Mouse (Mus musculus) heart, postnatal 0 days (tissue): Measurements from ENCODE around the gene Rgs12. TPM values are rescaled to one million over a fixed set of nuclear protein-coding genes. Genes with fewer than 3 reads are reported as not detected.

Experiments used
- ATAC-seq: fragments of 200-750 bp; cut with Nextera tagmentation; 2 replicates; pipeline ENCODE4 v1.8.0; 2017; ENCODE audit warnings: low read depth, moderate number of reproducible peaks, moderate library complexity; ENCODE audit not compliant: insufficient read depth
- DNase-seq: peaks from one replicate; pipeline ENCODE4 v3.0.0-alpha.2; 2016; ENCODE audit warnings: low spot score
- H3K27ac ChIP-seq: fragments of 300-500 bp; sonication (generic); 2 replicates; pipeline ENCODE4 v1.5.1; 2014; ENCODE audit warnings: low read depth, mild to moderate bottlenecking
- H3K27me3 ChIP-seq: fragments of 300-500 bp; sonication (generic); 2 replicates; pipeline ENCODE4 v1.6.1; 2014; ENCODE audit warnings: low read length, mixed read lengths; ENCODE audit not compliant: control insufficient read depth, insufficient read depth
- H3K36me3 ChIP-seq: fragments of 300-500 bp; sonication (generic); replicated peaks from 2 replicates; pipeline ENCODE4 v1.6.1; 2014; ENCODE audit warnings: low read length, mixed read lengths; ENCODE audit not compliant: control insufficient read depth, insufficient read depth
- H3K4me1 ChIP-seq: fragments of 300-500 bp; sonication (generic); 2 replicates; pipeline ENCODE4 v1.6.1; 2014; ENCODE audit warnings: antibody characterized with exemption; ENCODE audit not compliant: control insufficient read depth, insufficient read depth
- H3K4me2 ChIP-seq: fragments of 300-500 bp; sonication (generic); 2 replicates; pipeline ENCODE4 v1.6.1; 2014; ENCODE audit warnings: low read depth, mild to moderate bottlenecking, low read length, moderate library complexity
- H3K4me3 ChIP-seq: fragments of 300-500 bp; sonication (generic); 2 replicates; pipeline ENCODE4 v1.5.1; 2014; ENCODE audit warnings: low read depth, low read length
- H3K9ac ChIP-seq: fragments of 300-500 bp; sonication (generic); replicated peaks from 2 replicates; pipeline ENCODE4 v1.6.1; 2014; ENCODE audit warnings: low read depth, low read length, mixed read lengths
- H3K9me3 ChIP-seq: fragments of 300-500 bp; sonication (generic); replicated peaks from 2 replicates; pipeline ENCODE4 v1.6.1; 2016; ENCODE audit warnings: low read length; ENCODE audit not compliant: control insufficient read depth
- CTCF ChIP-seq: IDR thresholded peaks from 2 replicates; pipeline ENCODE4 v1.5.1; 2016; ENCODE audit warnings: antibody characterized with exemption, control low read depth, low read depth
- EP300 ChIP-seq: IDR thresholded peaks from 2 replicates; pipeline ENCODE4 v1.6.1; 2016; ENCODE audit warnings: antibody characterized with exemption, low read depth
- WGBS: fragments of 180-500 bp; shearing (Covaris S2); extraction: QIAGEN DNeasy Blood & Tissue Kit; methylation state at CpG from one replicate; pipeline ENCODE4 v1.1.7; 2014; 5-methylcytosine and 5-hydroxymethylcytosine counted together
- polyA plus RNA-seq: library from polyadenylated mRNA; unstranded; fragments of >200 nt; fragmentation: Nextera tagmentation; extraction: Ambion mirVana; gene quantifications from 2 replicates; pipeline ENCODE4 v1.2.1, GENCODE M21; 2015
- total RNA-seq: library from RNA; depleted of rRNA; stranded (reverse); fragments of >200 nt; gene quantifications from 2 replicates; pipeline ENCODE4 v1.2.3, GENCODE M21; 2014; ENCODE audit warnings: low replicate concordance

Rgs12 gene
- total and polyA plus RNA-seq, 2 experiments from 2014 or later, result 29.2 to 77.3 TPM

- Histone ChIP-seq H3K27me3 (no peaks in the 10 kb centered on the region), H3K36me3 (peaks cover 7% of the 10 kb centered on the region; the same call in 1 of the 2 replicates), H3K4me3 (no peak overlapping the region), H3K27ac (no peak overlapping the region), H3K9me3 (no peaks in the 10 kb centered on the region), H3K9ac (no peak overlapping the region), H3K4me2 (no peak overlapping the region), H3K4me1 (peaks cover 21% of the 10 kb centered on the region)
- DNase-seq (no peak), ATAC-seq (no peak)
- 82% methylated on average over 3 of the region's 3 CpGs for WGBS
- TF ChIP-seq EP300, result no peak
- TF ChIP-seq CTCF, result no peak
Observed at GRCm38 (mm10) chr5:35001144-35001543, 51.9 kb downstream of the Rgs12 start.

- no peak overlapping the region for H3K4me2 ChIP-seq
- ATAC-seq (no peak; the same call in 1 of the 2 replicates), DNase-seq (no peak)
- peaks cover 7% of the 10 kb centered on the region; the same call in 1 of the 2 replicates for H3K36me3 ChIP-seq
- H3K4me1 ChIP-seq, result peaks cover 22% of the 10 kb centered on the region
- no peaks in the 10 kb centered on the region for H3K27me3 ChIP-seq
- peak overlapping the region; percentile 32 for H3K27ac ChIP-seq
- 68% methylated on average over 7 of the region's 7 CpGs for WGBS
- H3K9ac ChIP-seq, result no peak overlapping the region
- no peaks in the 10 kb centered on the region for H3K9me3 ChIP-seq
- H3K4me3 ChIP-seq, result no peak overlapping the region
- no peak for TF ChIP-seq CTCF
- TF ChIP-seq EP300, result no peak
Observed at GRCm38 (mm10) chr5:35003611-35004162, 54.4 kb downstream of the Rgs12 start.

- DNase-seq (no peak), ATAC-seq (no peak)
- 95% methylated on average over 2 of the region's 2 CpGs for WGBS
- TF ChIP-seq EP300, result no peak
- no peak for TF ChIP-seq CTCF
- H3K9ac ChIP-seq, result no peak overlapping the region
- H3K4me2 ChIP-seq, result no peak overlapping the region
- H3K4me1 ChIP-seq, result peaks cover 30% of the 10 kb centered on the region
- H3K27me3 ChIP-seq, result no peaks in the 10 kb centered on the region
- no peak overlapping the region for H3K4me3 ChIP-seq
- no peaks in the 10 kb centered on the region for H3K9me3 ChIP-seq
- peaks cover 6% of the 10 kb centered on the region; the same call in 1 of the 2 replicates for H3K36me3 ChIP-seq
- no peak overlapping the region for H3K27ac ChIP-seq
Observed at GRCm38 (mm10) chr5:35004769-35005168, 55.5 kb downstream of the Rgs12 start.

- Histone ChIP-seq H3K9ac (no peak overlapping the region), H3K27me3 (no peaks in the 10 kb centered on the region), H3K4me2 (no peak overlapping the region), H3K4me1 (peaks cover 36% of the 10 kb centered on the region), H3K27ac (no peak overlapping the region), H3K9me3 (no peaks in the 10 kb centered on the region), H3K4me3 (no peak overlapping the region), H3K36me3 (0 out of 2 replicates have a peak, but pooled peaks cover 4% of the 10 kb centered on the region)
- ATAC-seq (no peak), DNase-seq (no peak)
- no peak for TF ChIP-seq CTCF
- no peak for TF ChIP-seq EP300
- WGBS, result 83% methylated on average over 3 of the region's 3 CpGs
Observed at GRCm38 (mm10) chr5:35005659-35006058, 56.4 kb downstream of the Rgs12 start.

GRCm38 (mm10) chr5:35006599-35006998, 57.4 kb downstream of the Rgs12 start:
- 86% methylated on average over 2 of the region's 2 CpGs for WGBS
- Histone ChIP-seq H3K4me2 (no peak overlapping the region), H3K9me3 (no peaks in the 10 kb centered on the region), H3K36me3 (0 out of 2 replicates have a peak, but pooled peaks cover 4% of the 10 kb centered on the region), H3K9ac (no peak overlapping the region), H3K27me3 (no peaks in the 10 kb centered on the region), H3K4me1 (peaks cover 36% of the 10 kb centered on the region), H3K4me3 (no peak overlapping the region), H3K27ac (no peak overlapping the region)
- DNase-seq, result no peak
- no peak for TF ChIP-seq EP300
- no peak for TF ChIP-seq CTCF
- ATAC-seq, result no peak

GRCm38 (mm10) chr5:35009163-35009562, 59.9 kb downstream of the Rgs12 start:
- peak overlapping the region; percentile 30; the same call in 1 of the 2 replicates for H3K27ac ChIP-seq

More at GRCm38 (mm10) chr5:35009163-35009562, 59.9 kb downstream of the Rgs12 start:
- Histone ChIP-seq H3K9me3 (no peaks in the 10 kb centered on the region), H3K4me3 (no peak overlapping the region), H3K27me3 (no peaks in the 10 kb centered on the region), H3K9ac (no peak overlapping the region), H3K4me1 (peaks cover 26% of the 10 kb centered on the region), H3K4me2 (no peak overlapping the region), H3K36me3 (0 out of 2 replicates have a peak, but pooled peaks cover 6% of the 10 kb centered on the region)
- no peak for TF ChIP-seq CTCF
- TF ChIP-seq EP300, result no peak
- peak; percentile 36 for DNase-seq
- WGBS, result 45% methylated on average over 4 of the region's 4 CpGs
- ATAC-seq, result peak; percentile 67
